Mouse (Mus musculus) lung, adult 2 months (tissue): ENCODE data around the gene Gm20388.

Experiments used
- CTCF ChIP-seq: fragments of 200-500 bp; IDR thresholded peaks from 2 replicates; pipeline ENCODE4 v1.5.1; 2011; ENCODE audit warnings: mild to moderate bottlenecking, low read length, control low read depth; ENCODE audit not compliant: insufficient read depth
- POLR2A ChIP-seq: fragments of 200-500 bp; IDR thresholded peaks from 2 replicates; pipeline ENCODE4 v1.6.1; 2011; ENCODE audit warnings: low read depth, mild to moderate bottlenecking, control low read depth, low read length, borderline replicate concordance; ENCODE audit errors: extremely low read depth

GRCm38 (mm10) chr8:122716566-122716965 lies 2805.9 kb downstream of the Gm20388 start:
- no peak for TF ChIP-seq CTCF
- no peak for TF ChIP-seq POLR2A
